Mouse (Mus musculus) megakaryocyte, embryonic 14.5 days (primary cell): ENCODE results near the gene Fto.

ENCODE experiments used
- FLI1 ChIP-seq: IDR thresholded peaks from 2 replicates; pipeline ENCODE4 v1.6.1; 2012; ENCODE audit warnings: low read length, inconsistent platforms, mixed read lengths
- GATA1 ChIP-seq: IDR thresholded peaks from 3 replicates; pipeline ENCODE4 v1.6.1; 2012; ENCODE audit warnings: mixed read lengths, low read length, inconsistent platforms, borderline replicate concordance

DNA sequence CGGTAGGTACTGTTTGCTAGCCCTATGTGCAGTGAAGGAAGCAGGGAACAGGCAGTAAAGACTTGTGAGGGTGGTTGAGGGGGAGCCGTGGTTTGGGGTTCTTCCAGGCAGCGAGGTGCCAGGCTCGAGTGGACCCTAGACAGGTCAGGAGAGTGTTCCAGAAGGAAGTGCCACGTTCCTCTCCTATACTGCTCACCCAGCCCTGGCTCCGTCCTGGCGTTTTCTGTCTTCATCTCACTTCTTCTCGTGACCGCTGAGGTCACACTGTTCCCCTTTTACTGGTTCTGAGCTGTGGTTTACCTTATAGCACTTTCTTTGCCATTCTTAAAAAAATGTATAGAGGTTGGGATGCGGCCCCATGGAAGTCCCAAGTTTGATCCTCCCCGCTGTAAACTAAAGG, 31.3 kb downstream of the Fto start:
- no peak for TF ChIP-seq GATA1
- TF ChIP-seq FLI1, result no peak
